28 mouse cellular contexts compared by ENCODE assay signal in genomic region chr11:103714074-103714473, GRCm38 (mm10). TPM values are rescaled to one million over a fixed set of nuclear protein-coding genes. Genes with fewer than 3 reads are reported as not detected.
"Had no signal": no experiment of that assay in that cellular context is flagged by ENCODE, and none has a peak within 500 bp of the region (broad histone marks: within the 10 kb centered on the region; RNA-seq: fewer than 3 reads in every experiment).

No protein-coding gene starts in this region.

- ATAC-seq: forebrain, embryonic 13.5 days; forebrain, embryonic 14.5 days; forebrain, embryonic 15.5 days; forebrain, embryonic 16.5 days; forebrain, postnatal 0 days had no signal

- H3K4me1 ChIP-seq: forebrain, embryonic 13.5 days; forebrain, embryonic 15.5 days had no signal

- H3K9ac ChIP-seq: embryonic facial prominence, embryonic 12.5 days; embryonic facial prominence, embryonic 13.5 days; embryonic facial prominence, embryonic 15.5 days; forebrain, embryonic 12.5 days; forebrain, embryonic 13.5 days; forebrain, embryonic 15.5 days; forebrain, postnatal 0 days had no signal

- H3K36me3 ChIP-seq: embryonic facial prominence, embryonic 10.5 days; embryonic facial prominence, embryonic 12.5 days; embryonic facial prominence, embryonic 13.5 days; embryonic facial prominence, embryonic 15.5 days; forebrain, embryonic 10.5 days; forebrain, embryonic 12.5 days; forebrain, embryonic 15.5 days had no signal

- H3K4me3 ChIP-seq: embryonic facial prominence, embryonic 10.5 days; embryonic facial prominence, embryonic 12.5 days; embryonic facial prominence, embryonic 13.5 days; embryonic facial prominence, embryonic 15.5 days; erythroblast, embryonic 14.5 days; forebrain, embryonic 10.5 days; forebrain, embryonic 12.5 days; forebrain, embryonic 13.5 days; forebrain, embryonic 15.5 days; gastrocnemius, adult 2 months had no signal

- H3K27ac ChIP-seq: embryonic facial prominence, embryonic 10.5 days; embryonic facial prominence, embryonic 12.5 days; embryonic facial prominence, embryonic 13.5 days; embryonic facial prominence, embryonic 15.5 days; forebrain, embryonic 10.5 days; forebrain, embryonic 12.5 days; forebrain, embryonic 13.5 days; forebrain, embryonic 15.5 days; gastrocnemius, adult 2 months had no signal

- H3K4me2 ChIP-seq: embryonic facial prominence, embryonic 12.5 days; embryonic facial prominence, embryonic 13.5 days; embryonic facial prominence, embryonic 15.5 days; forebrain, embryonic 12.5 days; forebrain, embryonic 13.5 days; forebrain, embryonic 15.5 days had no signal

- H3K9me3 ChIP-seq: embryonic facial prominence, embryonic 10.5 days; embryonic facial prominence, embryonic 12.5 days; embryonic facial prominence, embryonic 13.5 days; embryonic facial prominence, embryonic 15.5 days; forebrain, embryonic 10.5 days; forebrain, embryonic 12.5 days; forebrain, embryonic 13.5 days; forebrain, embryonic 15.5 days had no signal

- H3K27me3 ChIP-seq: embryonic facial prominence, embryonic 15.5 days; forebrain, embryonic 12.5 days; forebrain, embryonic 13.5 days; forebrain, embryonic 15.5 days had no signal

- DNase-seq: cerebellum, adult 18-20 months; cerebellum, adult 2 months; cerebellum, adult 8-10 months; cerebellum, adult 9-10 months; cerebellum, adult 9-11 months; cerebellum, postnatal 10 days; cerebellum, postnatal 14 days; cerebellum, postnatal 25 days; cerebellum, postnatal 36 days; embryo, embryonic 11 days; forebrain, postnatal 0 days; gastrocnemius, adult 2 months; gastrocnemius, postnatal 10 days; gastrocnemius, postnatal 14 days; gastrocnemius, postnatal 25 days; gastrocnemius, postnatal 36 days; heart, adult 11 months had no signal

RNA-seq across cellular contexts. Expression of gene Wnt9b, which starts 35.5 kb away (rescaled TPM):
- polyA plus RNA-seq: erythroblast, embryonic 14.5 days had no signal

RNA-seq across cellular contexts. Expression of gene Wnt3, which starts 59.9 kb away (rescaled TPM):
- polyA plus RNA-seq: erythroblast, embryonic 14.5 days had no signal
